Comparison of ENCODE assay signal across 22 mouse cellular contexts in the genomic region with DNA sequence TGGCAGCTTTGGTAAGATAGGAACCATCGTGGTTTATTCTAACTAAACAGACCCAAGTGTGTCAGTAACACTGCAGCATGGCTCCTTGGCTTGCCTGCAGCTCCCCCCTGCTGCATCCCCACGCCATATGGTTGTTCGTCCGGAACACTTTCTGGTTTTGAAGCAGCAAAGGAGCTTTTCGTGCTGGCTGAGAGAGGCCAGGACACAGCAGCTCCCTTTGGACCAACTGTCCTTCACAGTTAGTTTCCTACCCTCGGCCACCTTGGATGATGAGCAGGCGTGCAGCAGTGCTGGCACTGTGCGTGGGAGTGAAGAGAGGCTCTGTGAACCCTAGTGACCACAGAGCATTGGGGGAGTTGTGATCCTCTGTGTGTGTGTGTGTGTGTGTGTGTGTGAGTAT.
DNase-seq lines count a peak whose midpoint lies in the region; ATAC-seq and TF ChIP-seq lines count a peak whose summit lies in the region.
"Had no signal": no experiment of that assay in that cellular context is flagged by ENCODE, and none has a peak within 500 bp of the region (broad histone marks: within the 10 kb centered on the region; RNA-seq: fewer than 3 reads in every experiment).

No protein-coding gene starts in this region.

- H3K9ac ChIP-seq in kidney, postnatal 0 days (ENCODE audit: low read depth, low read length), result no peak overlapping the region
- no peak overlapping the region for H3K9ac ChIP-seq in midbrain, postnatal 0 days (replicated peaks; ENCODE audit: low read length, poor library complexity, severe bottlenecking)
- H3K9ac ChIP-seq in midbrain, embryonic 15.5 days, result no peak overlapping the region
- H3K9ac ChIP-seq in liver, embryonic 12.5 days, result no peak overlapping the region
- H3K9ac ChIP-seq: hindbrain, embryonic 14.5 days; intestine, embryonic 15.5 days; liver, postnatal 0 days had no signal

- H3K4me3 ChIP-seq in kidney, postnatal 0 days (replicated peaks; ENCODE audit: low read depth, low read length), result no peak overlapping the region
- no peak overlapping the region for H3K4me3 ChIP-seq in midbrain, postnatal 0 days (ENCODE audit: low read depth, low read length)
- no peak overlapping the region for H3K4me3 ChIP-seq in midbrain, embryonic 15.5 days
- H3K4me3 ChIP-seq in liver, embryonic 12.5 days, result no peak overlapping the region
- H3K4me3 ChIP-seq: forebrain, embryonic 10.5 days; intestine, embryonic 15.5 days; left cerebral cortex, adult 2 months had no signal

- no peaks in the 10 kb centered on the region for H3K36me3 ChIP-seq in kidney, postnatal 0 days (ENCODE audit: insufficient read depth, low read length)
- no peaks in the 10 kb centered on the region for H3K36me3 ChIP-seq in midbrain, postnatal 0 days (ENCODE audit: insufficient read depth, low read length)
- no peaks in the 10 kb centered on the region for H3K36me3 ChIP-seq in midbrain, embryonic 15.5 days (replicated peaks)
- H3K36me3 ChIP-seq in liver, embryonic 12.5 days, result 0 out of 2 replicates have a peak, but pooled peaks cover 9% of the 10 kb centered on the region
- H3K36me3 ChIP-seq: forebrain, embryonic 10.5 days; intestine, embryonic 15.5 days had no signal

- H3K4me1 ChIP-seq in kidney, postnatal 0 days (replicated peaks; ENCODE audit: insufficient read depth, low read length), result no peaks in the 10 kb centered on the region
- H3K4me1 ChIP-seq in midbrain, postnatal 0 days (ENCODE audit: insufficient read depth, low read length), result no peaks in the 10 kb centered on the region
- H3K4me1 ChIP-seq in midbrain, embryonic 15.5 days, result no peaks in the 10 kb centered on the region
- H3K4me1 ChIP-seq in liver, embryonic 12.5 days, result peaks cover 19% of the 10 kb centered on the region
- H3K4me1 ChIP-seq: forebrain, embryonic 10.5 days had no signal

- no peaks in the 10 kb centered on the region for H3K27me3 ChIP-seq in kidney, postnatal 0 days (ENCODE audit: insufficient read depth, low read length)
- H3K27me3 ChIP-seq in midbrain, postnatal 0 days (ENCODE audit: insufficient read depth, low read length), result no peaks in the 10 kb centered on the region
- no peaks in the 10 kb centered on the region for H3K27me3 ChIP-seq in midbrain, embryonic 15.5 days (replicated peaks)
- no peaks in the 10 kb centered on the region for H3K27me3 ChIP-seq in liver, embryonic 12.5 days (replicated peaks)
- H3K27me3 ChIP-seq: CH12.LX; intestine, embryonic 15.5 days; Patski had no signal

- H3K27ac ChIP-seq in kidney, postnatal 0 days, result no peak overlapping the region
- no peak overlapping the region for H3K27ac ChIP-seq in midbrain, postnatal 0 days (ENCODE audit: low read depth, low read length)
- H3K27ac ChIP-seq in midbrain, embryonic 15.5 days, result no peak overlapping the region
- no peak overlapping the region for H3K27ac ChIP-seq in liver, embryonic 12.5 days
- H3K27ac ChIP-seq: forebrain, embryonic 10.5 days; hindbrain, embryonic 14.5 days; intestine, embryonic 15.5 days; left cerebral cortex, adult 2 months had no signal

- no peaks in the 10 kb centered on the region for H3K9me3 ChIP-seq in kidney, postnatal 0 days (replicated peaks; ENCODE audit: low read length)
- H3K9me3 ChIP-seq in midbrain, postnatal 0 days (ENCODE audit: low read length), result no peaks in the 10 kb centered on the region
- H3K9me3 ChIP-seq in midbrain, embryonic 15.5 days, result no peaks in the 10 kb centered on the region
- 0 out of 2 replicates have a peak, but pooled peaks cover 3% of the 10 kb centered on the region for H3K9me3 ChIP-seq in liver, embryonic 12.5 days (replicated peaks)
- H3K9me3 ChIP-seq: G1E; intestine, embryonic 15.5 days had no signal

- peak; percentile 55 for DNase-seq in kidney, postnatal 0 days (ENCODE audit: low spot score)
- DNase-seq in kidney, postnatal 36 days, result no peak
- peak; percentile 20 for DNase-seq in midbrain, postnatal 0 days (ENCODE audit: low spot score)
- peak; percentile 80 for DNase-seq in cerebellum, adult 8-10 months
- peak; percentile 83 to 86 for DNase-seq in cerebellum, postnatal 36 days
- DNase-seq in spleen, postnatal 10 days (ENCODE audit: low spot score in 2 of 2), result no peak
- DNase-seq: adrenal gland, adult 8-10 months; B cell, adult 2 months; heart, postnatal 4 days; kidney, adult 9 months; liver, postnatal 0 days; thymus, postnatal 14 days had no signal

- ATAC-seq in kidney, postnatal 0 days (replicated peaks; ENCODE audit: low FRiP score, low read depth), result 0 out of 2 replicates have a peak, but pooled peaks have one; percentile 36
- ATAC-seq in midbrain, postnatal 0 days (ENCODE audit: low FRiP score), result no peak
- no peak for ATAC-seq in midbrain, embryonic 15.5 days (replicated peaks)
- ATAC-seq in liver, embryonic 12.5 days, result no peak
- ATAC-seq: intestine, embryonic 15.5 days; liver, postnatal 0 days; Patski had no signal

- TF ChIP-seq CTCF in kidney, postnatal 0 days (IDR thresholded peaks at IDR 0.05; ENCODE audit: low read depth), result no peak
- no peak for TF ChIP-seq CTCF in midbrain, postnatal 0 days (IDR thresholded peaks at IDR 0.05)

- 41% methylated on average over 8 of the region's 8 CpGs for WGBS in kidney, postnatal 0 days
- 74% methylated on average over 8 of the region's 8 CpGs for WGBS in midbrain, postnatal 0 days
- WGBS in midbrain, embryonic 15.5 days, result 76% methylated on average over 8 of the region's 8 CpGs
- 77% methylated on average over 8 of the region's 8 CpGs for WGBS in liver, embryonic 12.5 days (ENCODE audit: insufficient replicate concordance)

- H3K4me2 ChIP-seq in kidney, postnatal 0 days (ENCODE audit: low read length), result no peak overlapping the region
- H3K4me2 ChIP-seq in midbrain, postnatal 0 days (ENCODE audit: low read depth, low read length, poor library complexity, severe bottlenecking), result no peak overlapping the region
- H3K4me2 ChIP-seq in midbrain, embryonic 15.5 days, result no peak overlapping the region
- H3K4me2 ChIP-seq in liver, embryonic 12.5 days, result no peak overlapping the region
- H3K4me2 ChIP-seq: hindbrain, embryonic 14.5 days; intestine, embryonic 15.5 days; midbrain, embryonic 11.5 days had no signal

Comparison
In these comparisons a context has a peak if more than half of its experiments do, and no peak if none do; other contexts are left out.
1. DNase-seq: peak in kidney, postnatal 0 days (single experiment), midbrain, postnatal 0 days (single experiment), cerebellum, adult 8-10 months (single experiment) and cerebellum, postnatal 36 days (2 of 2); none in kidney, postnatal 36 days (0 of 2) and spleen, postnatal 10 days (0 of 2).